Mouse (Mus musculus): Measurements from ENCODE around the gene Tanc2.

The Tanc2 gene

DNA sequence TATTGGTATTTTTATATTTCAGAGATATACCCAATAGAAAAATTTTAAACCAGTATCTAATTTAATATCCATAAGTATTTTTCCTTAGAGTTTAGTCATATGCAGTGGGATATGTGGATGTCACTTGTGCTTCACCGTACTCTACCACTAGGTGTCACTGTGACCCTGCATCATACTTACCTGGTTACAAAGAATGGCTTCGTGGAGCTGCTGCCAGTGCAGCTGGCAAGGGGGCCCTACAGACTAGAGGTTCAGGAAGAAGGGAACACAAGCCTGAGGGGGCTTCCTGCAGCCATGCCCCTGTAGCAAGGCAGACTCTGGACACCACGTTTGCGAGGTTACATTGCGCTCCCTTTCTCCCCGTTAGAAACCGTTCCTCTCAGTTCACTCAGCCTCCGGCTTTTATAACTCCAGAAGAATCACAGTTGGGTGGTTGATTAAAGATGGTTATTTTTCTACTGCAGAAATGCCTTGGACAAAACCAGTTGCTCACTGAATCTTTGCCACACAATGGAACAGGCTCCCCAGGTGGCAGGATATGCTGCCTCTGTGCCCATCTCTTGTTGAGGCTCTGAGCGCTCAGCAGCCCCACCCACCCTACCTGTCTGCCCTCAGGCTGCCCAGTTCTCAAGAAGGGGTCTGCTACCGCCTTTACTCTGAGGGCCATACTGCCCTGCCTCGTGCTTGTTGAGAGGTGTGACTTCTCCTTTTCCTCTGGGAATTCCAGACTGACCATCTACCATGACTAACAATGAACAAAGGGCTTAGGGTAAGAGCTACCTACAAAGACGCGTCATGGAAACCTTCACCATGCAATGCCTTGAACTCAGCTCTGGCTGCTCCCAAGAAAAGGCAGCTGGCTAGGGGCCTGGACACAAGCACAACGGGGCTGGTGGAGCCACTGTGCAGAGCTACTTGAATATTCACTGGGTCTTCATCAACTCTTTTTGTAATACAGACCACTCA is 337.6 kb downstream of the Tanc2 start:
- peak; percentile 57 for DNase-seq (ENCODE audit: low spot score)

GRCm38 (mm10) chr11:105928171-105928570 is 338.4 kb downstream of the Tanc2 start:
- DNase-seq (ENCODE audit: low spot score): no peak

GRCm38 (mm10) chr11:105931380-105931779 is 341.6 kb downstream of the Tanc2 start:
- DNase-seq (ENCODE audit: low spot score): no peak

- no peak for DNase-seq (ENCODE audit: low spot score)
These were observed 344.0 kb downstream of the Tanc2 start for GRCm38 (mm10) chr11:105933746-105934145.

GRCm38 (mm10) chr11:105934303-105934711 is 344.5 kb downstream of the Tanc2 start:
- no peak for DNase-seq (ENCODE audit: low spot score)

GRCm38 (mm10) chr11:105934816-105935215 is 345.0 kb downstream of the Tanc2 start:
- DNase-seq (ENCODE audit: low spot score): no peak

DNA sequence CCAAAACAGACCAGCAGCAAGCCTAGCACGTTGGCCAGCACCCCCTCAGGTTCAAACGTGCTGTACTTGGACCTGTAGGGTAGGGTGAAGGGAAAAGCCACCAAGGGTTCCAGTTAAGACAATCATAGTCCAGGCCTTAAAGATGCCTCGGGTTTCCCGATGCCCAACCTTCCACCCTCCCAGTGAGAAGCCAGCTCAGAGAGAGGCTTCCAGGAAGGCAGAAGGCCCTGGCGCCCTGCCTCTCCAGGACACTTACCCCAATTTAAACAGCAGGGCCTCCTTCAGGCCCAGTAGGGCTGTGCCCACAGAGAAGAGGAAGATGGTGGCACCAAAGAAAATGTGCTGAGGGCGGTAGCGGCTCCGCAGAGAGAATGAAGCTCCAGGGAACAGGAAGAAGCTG is 345.7 kb downstream of the Tanc2 start:
- no peak for DNase-seq (ENCODE audit: low spot score)

DNA sequence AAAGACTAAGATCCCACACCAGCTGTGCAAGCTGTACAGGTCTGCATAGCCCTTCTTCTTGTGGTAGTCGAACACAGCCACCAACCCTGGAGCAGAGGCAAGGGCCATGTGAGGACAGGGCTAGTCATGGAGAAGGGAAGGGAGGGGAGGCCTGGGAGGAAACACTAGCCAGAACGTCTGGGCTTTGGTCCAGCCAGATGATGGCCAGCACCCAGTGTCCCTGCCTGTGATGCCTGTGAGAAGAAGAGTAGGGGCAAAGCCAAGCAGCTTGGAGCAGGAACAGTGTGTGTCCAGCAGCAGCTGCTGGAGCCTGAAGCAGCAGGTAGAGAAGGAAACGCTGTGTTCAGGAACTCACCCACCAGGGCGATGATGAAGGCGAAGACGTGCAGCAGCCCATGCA is 346.4 kb downstream of the Tanc2 start:
- peak; percentile 41 for DNase-seq (ENCODE audit: low spot score)

- no peak for DNase-seq (ENCODE audit: low spot score)
These were observed 347.2 kb downstream of the Tanc2 start for GRCm38 (mm10) chr11:105936974-105937373.

DNA sequence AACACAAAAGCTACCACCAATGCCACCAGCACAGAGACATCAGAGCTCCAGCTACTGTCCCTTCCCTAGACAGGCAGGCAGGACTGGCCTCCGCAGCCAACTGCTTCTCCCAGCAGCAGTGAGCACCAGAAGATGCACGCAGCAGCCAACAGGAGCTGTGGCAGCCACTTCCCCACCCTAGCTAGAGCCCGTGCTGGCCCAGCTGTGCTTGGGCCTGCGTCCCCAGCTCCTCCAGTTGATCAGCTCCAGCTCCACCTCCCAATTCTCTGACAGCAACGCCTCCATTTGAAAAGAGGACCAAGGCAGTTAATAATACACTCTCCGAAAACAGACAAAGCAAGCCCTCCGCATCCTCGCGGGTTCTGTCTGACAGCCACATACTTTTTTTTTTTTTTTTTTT is 349.0 kb downstream of the Tanc2 start:
- DNase-seq (ENCODE audit: low spot score): no peak

DNA sequence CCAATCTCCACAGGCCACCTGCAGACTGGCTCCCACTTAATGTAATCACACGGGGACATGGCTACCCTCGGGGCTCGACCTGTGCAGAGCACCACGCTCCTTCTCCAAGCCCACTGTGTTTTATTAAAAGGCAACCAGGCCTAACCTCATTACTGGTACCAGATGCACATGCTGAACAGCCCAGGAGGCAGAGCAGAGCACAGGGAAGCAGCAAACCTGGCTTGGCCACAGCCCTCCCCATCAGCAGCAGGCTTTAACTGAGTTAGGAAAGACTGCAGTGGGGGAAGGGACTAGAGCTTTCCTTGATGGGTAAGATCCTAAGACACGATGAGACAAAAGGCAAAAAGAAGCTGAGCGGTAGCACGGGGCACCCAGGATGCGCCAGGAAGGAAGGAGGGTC is 352.2 kb downstream of the Tanc2 start:
- no peak for DNase-seq (ENCODE audit: low spot score)

- peak; percentile 43 for DNase-seq (ENCODE audit: low spot score)
These were observed 353.6 kb downstream of the Tanc2 start for GRCm38 (mm10) chr11:105943133-105944102.

- DNase-seq (ENCODE audit: low spot score): peak; percentile 46
These were observed 354.4 kb downstream of the Tanc2 start for GRCm38 (mm10) chr11:105944126-105944621.

- peak; percentile 28 for DNase-seq (ENCODE audit: low spot score)
These were observed 355.2 kb downstream of the Tanc2 start for GRCm38 (mm10) chr11:105944770-105945672.

DNA sequence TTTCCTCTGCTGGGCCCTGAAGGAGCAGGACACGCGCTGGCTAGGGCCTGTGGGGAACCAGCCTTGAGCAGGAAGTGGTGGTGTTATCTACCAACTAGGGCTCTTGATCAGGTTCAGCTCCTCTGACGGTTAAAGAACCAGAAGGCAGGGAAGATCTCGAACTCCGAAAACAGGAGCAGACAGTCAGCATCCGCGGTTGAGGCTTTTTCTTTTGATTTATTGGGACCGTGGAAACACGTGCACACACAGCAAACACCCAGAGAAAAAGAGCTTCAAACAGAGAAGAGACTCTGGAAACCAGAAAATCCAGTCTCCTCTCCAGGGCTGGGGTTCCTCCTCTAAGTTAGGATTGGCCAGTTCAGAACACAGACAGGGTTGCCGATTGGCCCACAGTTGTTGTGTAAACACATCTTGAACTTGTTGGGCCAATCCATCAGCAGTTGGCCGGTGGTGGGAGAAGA is 356.9 kb downstream of the Tanc2 start:
- DNase-seq (ENCODE audit: low spot score): no peak

DNA sequence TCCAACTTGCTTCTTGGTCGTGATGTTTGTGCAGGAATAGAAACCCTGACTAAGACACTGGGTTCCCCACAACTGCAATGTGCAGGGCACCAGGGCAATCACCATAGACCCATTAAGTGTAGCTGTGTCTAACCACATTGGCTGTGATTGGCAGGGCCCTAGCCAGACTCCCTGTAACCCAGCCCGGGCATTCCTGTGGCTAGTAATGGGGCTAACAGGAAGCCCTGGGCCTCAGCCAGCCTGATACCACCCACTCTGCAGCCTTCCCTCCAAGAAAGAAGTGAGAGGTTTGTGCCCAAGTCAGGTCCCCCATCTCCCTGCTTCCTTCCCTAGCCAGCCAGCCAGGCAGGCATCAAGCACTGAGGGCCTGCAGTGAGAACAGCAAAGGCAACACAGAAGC is 358.5 kb downstream of the Tanc2 start:
- no peak for DNase-seq (ENCODE audit: low spot score)

DNA sequence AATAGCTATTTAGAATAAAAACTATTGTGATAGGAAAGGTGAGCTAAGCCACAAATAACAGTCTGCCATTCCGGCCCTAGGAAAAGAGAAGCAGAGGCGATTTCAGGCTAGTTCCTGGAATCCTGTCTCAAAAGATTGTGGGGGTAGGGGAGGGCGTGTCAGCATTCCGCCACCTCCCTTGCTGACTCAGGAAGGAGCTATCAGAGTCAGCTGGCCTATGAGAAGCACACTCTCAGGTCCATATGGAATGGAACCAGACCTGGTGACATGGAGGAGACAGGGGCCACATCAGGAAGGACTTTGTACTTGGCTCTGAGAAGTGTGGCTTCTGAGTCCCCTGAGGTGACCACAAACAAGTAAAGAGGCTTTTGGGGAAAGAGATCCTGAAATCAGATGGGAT is 360.7 kb downstream of the Tanc2 start:
- no peak for DNase-seq (ENCODE audit: low spot score)

DNA sequence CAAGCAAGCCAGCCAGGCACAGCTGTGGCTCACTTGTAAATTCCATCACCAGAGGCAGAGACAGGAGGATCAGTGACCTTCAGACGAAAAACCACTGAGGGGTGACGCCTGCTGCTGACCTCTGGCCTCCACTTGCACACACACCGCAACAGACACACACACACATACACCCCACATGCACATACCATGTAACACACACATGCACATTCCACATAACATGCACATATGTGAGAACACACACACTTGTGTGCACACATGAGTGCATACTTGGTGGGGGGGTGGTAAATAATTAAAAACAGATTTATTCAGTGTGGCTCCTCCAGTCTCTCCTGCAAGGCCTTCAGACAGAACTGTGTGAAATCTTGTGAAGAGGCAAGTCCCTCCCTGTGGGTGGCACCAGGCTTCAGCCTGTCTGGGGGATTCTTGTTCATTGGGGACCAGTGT is 361.8 kb downstream of the Tanc2 start:
- no peak for DNase-seq (ENCODE audit: low spot score)

DNA sequence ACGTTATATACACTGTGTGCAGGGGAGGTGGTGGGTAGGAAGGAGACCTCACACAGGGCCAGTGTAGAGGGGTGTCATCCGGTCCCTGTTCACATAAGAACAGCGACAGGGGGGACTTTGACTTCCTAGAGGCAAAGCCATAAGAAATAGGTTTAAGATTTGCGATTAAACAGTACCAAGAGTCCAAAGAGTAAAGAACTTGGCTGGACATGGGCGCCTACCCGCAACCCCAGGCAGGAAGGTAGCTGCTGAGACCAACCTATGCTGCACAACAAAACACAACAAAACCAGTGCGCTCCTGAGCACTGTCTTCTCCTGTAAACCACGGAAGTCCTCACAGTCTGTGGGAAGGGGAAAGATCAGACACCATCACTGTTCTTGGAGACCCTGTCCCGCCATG is 362.3 kb downstream of the Tanc2 start:
- no peak for DNase-seq (ENCODE audit: low spot score)

- no peak for DNase-seq (ENCODE audit: low spot score)
These were observed 363.2 kb downstream of the Tanc2 start, which contains the start of gene Cyb561 for GRCm38 (mm10) chr11:105952911-105953386. Cyb561 (minus strand) TSS chr11:105953336.

DNA sequence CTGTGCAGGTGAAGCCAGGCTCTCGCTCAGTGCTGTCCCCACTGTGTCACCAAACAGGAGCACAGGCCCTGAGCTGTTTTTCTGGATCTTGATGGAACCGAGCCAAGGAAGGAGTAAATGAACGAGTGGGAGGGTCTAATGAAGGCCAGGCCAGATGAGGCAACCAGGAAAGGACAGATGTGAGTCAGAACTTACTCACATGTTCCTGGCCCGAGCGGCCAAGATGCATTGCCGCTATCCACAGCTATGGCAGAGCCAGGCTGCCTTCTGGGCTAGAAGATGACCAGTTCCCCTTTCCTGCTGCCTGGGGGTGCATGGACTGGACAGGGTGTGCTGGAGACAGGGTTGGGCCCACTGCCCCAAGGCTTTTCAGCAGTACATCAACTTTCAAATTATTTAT is 363.6 kb downstream of the Tanc2 start:
- no peak for DNase-seq (ENCODE audit: low spot score)

Measured in ovary, postnatal 14 days (tissue).